Mouse (Mus musculus) lung, postnatal 10 days (tissue): ENCODE results near the gene Exosc7.

Experiments
- DNase-seq: peaks from one replicate; pipeline ENCODE4 v3.0.0; 2021

The Exosc7 gene

GRCm38 (mm10) chr9:123139887-123140614, 27.0 kb downstream of the Exosc7 start:
- DNase-seq: no peak

GRCm38 (mm10) chr9:123148430-123148829, 35.4 kb downstream of the Exosc7 start:
- DNase-seq: peak; percentile 55

GRCm38 (mm10) chr9:123150241-123151020, 37.4 kb downstream of the Exosc7 start, which contains the start of gene Clec3b:
Gene Clec3b, plus strand, starts transcription at chr9:123150946.
- DNase-seq: peak; percentile 85

GRCm38 (mm10) chr9:123151561-123151960, 38.5 kb downstream of the Exosc7 start:
- no peak for DNase-seq

GRCm38 (mm10) chr9:123152026-123152425, 39.0 kb downstream of the Exosc7 start:
- DNase-seq: no peak

- peak; percentile 32 for DNase-seq
These were observed 40.1 kb downstream of the Exosc7 start for GRCm38 (mm10) chr9:123153121-123153520.

- peak; percentile 88 for DNase-seq
These were observed 43.9 kb downstream of the Exosc7 start for GRCm38 (mm10) chr9:123156910-123157361.

GRCm38 (mm10) chr9:123157699-123158098, 44.7 kb downstream of the Exosc7 start:
- no peak for DNase-seq

- DNase-seq: peak; percentile 36
These were observed 45.3 kb downstream of the Exosc7 start for GRCm38 (mm10) chr9:123158125-123158836.

- DNase-seq: peak; percentile 87
These were observed 46.3 kb downstream of the Exosc7 start for GRCm38 (mm10) chr9:123159330-123159729.

- DNase-seq: no peak
These were observed 48.8 kb downstream of the Exosc7 start for GRCm38 (mm10) chr9:123161792-123162191.

- DNase-seq: no peak
These were observed 50.1 kb downstream of the Exosc7 start for GRCm38 (mm10) chr9:123162985-123163694.

- no peak for DNase-seq
These were observed 52.9 kb downstream of the Exosc7 start for GRCm38 (mm10) chr9:123165781-123166443.

GRCm38 (mm10) chr9:123173760-123174159, 60.7 kb downstream of the Exosc7 start:
- no peak for DNase-seq

- DNase-seq: no peak
These were observed 61.3 kb downstream of the Exosc7 start for GRCm38 (mm10) chr9:123174356-123174755.

GRCm38 (mm10) chr9:123177380-123178048, 64.5 kb downstream of the Exosc7 start:
- no peak for DNase-seq

- DNase-seq: no peak
These were observed 67.0 kb downstream of the Exosc7 start for GRCm38 (mm10) chr9:123180003-123180402.

GRCm38 (mm10) chr9:123183226-123183625, 70.2 kb downstream of the Exosc7 start:
- DNase-seq: no peak

- DNase-seq: no peak
These were observed 72.5 kb downstream of the Exosc7 start for GRCm38 (mm10) chr9:123185546-123185945.
